Mouse (Mus musculus) CH12.LX (cell line): ENCODE measurements around the gene Prr12. TPM values are rescaled to one million over a fixed set of nuclear protein-coding genes. Genes with fewer than 3 reads are reported as not detected.

ENCODE experiments used
- DNase-seq: peaks from one replicate; pipeline ENCODE4 v3.0.0-alpha.2; 2013; ENCODE audit errors: extremely low read depth
- H3K27ac ChIP-seq: 2 replicates; pipeline ENCODE4 v1.5.1; 2012; ENCODE audit warnings: low read depth, mild to moderate bottlenecking, control low read depth, moderate library complexity; ENCODE audit not compliant: insufficient read depth
- H3K27me3 ChIP-seq: replicated peaks from 2 replicates; pipeline ENCODE3; 2012; ENCODE audit warnings: inconsistent platforms
- H3K36me3 ChIP-seq, 2 experiments: replicated peaks in 1 of 2; 2 replicates each; pipeline versions ENCODE3 to v1.6.1; 2012; ENCODE audit warnings: inconsistent platforms in 1 of 2, low read length in 1 of 2, mild to moderate bottlenecking in 1 of 2, mixed read lengths in 1 of 2, moderate library complexity in 1 of 2; ENCODE audit not compliant: control insufficient read depth in 1 of 2, insufficient read depth in 1 of 2
- H3K4me1 ChIP-seq, 2 experiments: 2 replicates each; pipeline ENCODE4 v1.6.1; 2012; ENCODE audit warnings: inconsistent platforms in 1 of 2, moderate library complexity in 1 of 2; ENCODE audit not compliant: insufficient read depth in 2 of 2, control insufficient read depth in 1 of 2
- H3K4me2 ChIP-seq: 2 replicates; pipeline ENCODE4 v1.6.1; 2012; ENCODE audit warnings: low read depth, mild to moderate bottlenecking, control low read depth; ENCODE audit not compliant: poor library complexity, insufficient read depth, severe bottlenecking
- H3K4me3 ChIP-seq, 3 experiments: fragments of 150-350 bp in 1 of 3; sonication (generic) in 1 of 3; replicated peaks in 1 of 3; 2 replicates each; pipeline versions ENCODE3 to v1.5.1; 2011 to 2012; ENCODE audit warnings: low read depth in 2 of 3, low read length in 2 of 3, mild to moderate bottlenecking in 2 of 3, moderate library complexity in 2 of 3, control low read depth in 1 of 3, improper control_type of control experiment in 1 of 3, inconsistent platforms in 1 of 3, mixed read lengths in 1 of 3; ENCODE audit not compliant: poor library complexity in 1 of 3
- H3K79me2 ChIP-seq: replicated peaks from 2 replicates; pipeline ENCODE4 v1.6.1; 2012; ENCODE audit warnings: mild to moderate bottlenecking, moderate library complexity; ENCODE audit not compliant: control insufficient read depth, poor library complexity, insufficient read depth, severe bottlenecking; ENCODE audit errors: extremely low read depth
- H3K9ac ChIP-seq: 2 replicates; pipeline ENCODE4 v1.6.1; 2012; ENCODE audit warnings: low read depth, mild to moderate bottlenecking, control low read depth, moderate library complexity; ENCODE audit not compliant: insufficient read depth
- H3K9me3 ChIP-seq: replicated peaks from 2 replicates; pipeline ENCODE3; 2012; ENCODE audit warnings: low read length, inconsistent platforms, mixed read lengths
- BHLHE40 ChIP-seq: IDR thresholded peaks from 2 replicates; pipeline ENCODE4 v1.6.1; 2011; ENCODE audit warnings: mild to moderate bottlenecking, low read depth, low read length, improper control_type of control experiment
- CHD1 ChIP-seq: IDR thresholded peaks from 2 replicates; pipeline ENCODE4 v1.6.1; 2012; ENCODE audit warnings: low read depth, low read length, improper control_type of control experiment, inconsistent platforms
- CHD2 ChIP-seq: IDR thresholded peaks from 2 replicates; pipeline ENCODE4 v1.6.1; 2011; ENCODE audit warnings: low read length, improper control_type of control experiment
- CTCF ChIP-seq, 2 experiments: IDR thresholded peaks in 1 of 2; conservative IDR thresholded peaks in 1 of 2; 2 replicates each; pipeline ENCODE4 v1.5.1; 2011 to 2012; ENCODE audit warnings: low read depth in 2 of 2, low read length in 2 of 2, improper control_type of control experiment in 1 of 2, inconsistent platforms in 1 of 2, mild to moderate bottlenecking in 1 of 2, moderate library complexity in 1 of 2
- EP300 ChIP-seq: IDR thresholded peaks from 2 replicates; pipeline ENCODE4 v1.6.1; 2011; ENCODE audit warnings: low read length, improper control_type of control experiment
- HCFC1 ChIP-seq: IDR thresholded peaks from 2 replicates; pipeline ENCODE4 v1.6.1; 2012; ENCODE audit warnings: low read depth, mild to moderate bottlenecking, inconsistent platforms, low read length, improper control_type of control experiment
- IRF4 ChIP-seq: IDR thresholded peaks from 2 replicates; pipeline ENCODE4 v1.6.1; 2014; ENCODE audit warnings: low read depth, mild to moderate bottlenecking, inconsistent platforms, low read length, improper control_type of control experiment
- JUND ChIP-seq: conservative IDR thresholded peaks from 2 replicates; pipeline ENCODE4 v1.6.1; 2011; ENCODE audit warnings: low read depth, low read length, improper control_type of control experiment
- KAT2A ChIP-seq: IDR thresholded peaks from 2 replicates; pipeline ENCODE4 v1.6.1; 2012; ENCODE audit warnings: low read length, improper control_type of control experiment, inconsistent platforms; ENCODE audit not compliant: insufficient replicate concordance
- MAFK ChIP-seq: IDR thresholded peaks from 2 replicates; pipeline ENCODE4 v1.6.1; 2011; ENCODE audit warnings: low read length, improper control_type of control experiment; ENCODE audit not compliant: insufficient replicate concordance
- MAX ChIP-seq: IDR thresholded peaks from 2 replicates; pipeline ENCODE4 v1.6.1; 2011; ENCODE audit warnings: low read length, improper control_type of control experiment
- MEF2A ChIP-seq: IDR thresholded peaks from 2 replicates; pipeline ENCODE4 v1.6.1; 2014; ENCODE audit warnings: low read depth, mild to moderate bottlenecking, inconsistent platforms, low read length, improper control_type of control experiment, borderline replicate concordance
- MXI1 ChIP-seq: IDR thresholded peaks from 2 replicates; pipeline ENCODE4 v1.6.1; 2011; ENCODE audit warnings: mild to moderate bottlenecking, low read depth, low read length, improper control_type of control experiment
- MYC ChIP-seq: IDR thresholded peaks from 2 replicates; pipeline ENCODE4 v1.6.1; 2011; ENCODE audit warnings: low read depth, mild to moderate bottlenecking, improper control_type of control experiment, low read length
- NRF1 ChIP-seq: IDR thresholded peaks from 2 replicates; pipeline ENCODE4 v1.6.1; 2014; ENCODE audit warnings: low read depth, mild to moderate bottlenecking, inconsistent platforms, low read length, improper control_type of control experiment, moderate library complexity
- PAX5 ChIP-seq: IDR thresholded peaks from 2 replicates; pipeline ENCODE4 v1.6.1; 2012; ENCODE audit warnings: low read length, inconsistent platforms, mixed read lengths
- POLR2AphosphoS2 ChIP-seq: IDR thresholded peaks from 2 replicates; pipeline ENCODE4 v1.6.1; 2011; ENCODE audit warnings: low read depth, low read length, improper control_type of control experiment
- RAD21 ChIP-seq: IDR thresholded peaks from 2 replicates; pipeline ENCODE4 v1.6.1; 2011; ENCODE audit warnings: low read depth, mild to moderate bottlenecking, low read length, improper control_type of control experiment, moderate library complexity
- RCOR1 ChIP-seq: conservative IDR thresholded peaks from 2 replicates; pipeline ENCODE4 v1.6.1; 2012; ENCODE audit warnings: low read depth, mild to moderate bottlenecking, inconsistent platforms, low read length, improper control_type of control experiment
- SIN3A ChIP-seq: IDR thresholded peaks from 2 replicates; pipeline ENCODE4 v1.6.1; 2012; ENCODE audit warnings: low read length, improper control_type of control experiment, inconsistent platforms
- SMC3 ChIP-seq: IDR thresholded peaks from 2 replicates; pipeline ENCODE4 v1.6.1; 2011; ENCODE audit warnings: low read depth, low read length, improper control_type of control experiment
- TBP ChIP-seq: conservative IDR thresholded peaks from 2 replicates; pipeline ENCODE4 v1.6.1; 2011; ENCODE audit warnings: low read depth, low read length, improper control_type of control experiment
- TCF12 ChIP-seq: IDR thresholded peaks from 2 replicates; pipeline ENCODE4 v1.6.1; 2014; ENCODE audit warnings: low read depth, mild to moderate bottlenecking, inconsistent platforms, low read length, improper control_type of control experiment
- UBTF ChIP-seq: IDR thresholded peaks from 2 replicates; pipeline ENCODE4 v1.6.1; 2012; ENCODE audit warnings: low read depth, mild to moderate bottlenecking, inconsistent platforms, low read length, improper control_type of control experiment, moderate library complexity
- USF1 ChIP-seq: IDR thresholded peaks from 2 replicates; pipeline ENCODE4 v1.6.1; 2014; ENCODE audit warnings: low read depth, mild to moderate bottlenecking, inconsistent platforms, low read length, improper control_type of control experiment
- USF2 ChIP-seq: conservative IDR thresholded peaks from 2 replicates; pipeline ENCODE4 v1.6.1; 2011; ENCODE audit warnings: low read depth, low read length, improper control_type of control experiment
- ZC3H11A ChIP-seq: IDR thresholded peaks from 2 replicates; pipeline ENCODE4 v1.6.1; 2012; ENCODE audit warnings: low read depth, mild to moderate bottlenecking, inconsistent platforms, low read length, improper control_type of control experiment
- ZKSCAN1 ChIP-seq: IDR thresholded peaks from 2 replicates; pipeline ENCODE4 v1.6.1; 2012; ENCODE audit warnings: low read depth, inconsistent platforms, low read length, improper control_type of control experiment, borderline replicate concordance
- ZMIZ1 ChIP-seq: IDR thresholded peaks from 2 replicates; pipeline ENCODE4 v1.6.1; 2012; ENCODE audit warnings: low read depth, mild to moderate bottlenecking, inconsistent platforms, low read length, improper control_type of control experiment
- dilution Hi-C: fragments of 300-500 bp; cut with MboI; formaldehyde crosslinking; loops from 2 replicates; pipeline ENCODE4 v1.14.3; 2020; ENCODE audit warnings: low sequenced_read_pairs; ENCODE audit not compliant: extremely low pct_unique_long_range_greater_than_20kb, extremely low pct_ligation_motif_present
- in situ Hi-C: fragments of 300-500 bp; cut with MboI; formaldehyde crosslinking; loops from 3 replicates; pipeline ENCODE4 v1.14.3; 2019; ENCODE audit warnings: low sequenced_read_pairs, low pct_ligation_motif_present, low pct_unique_long_range_greater_than_20kb, mixed read lengths
- polyA plus RNA-seq: library from polyadenylated mRNA; unstranded; fragments of >175 nt; gene quantifications from 2 replicates; pipeline ENCODE4 v1.2.1, GENCODE M21; 2012; ENCODE audit warnings: low read depth; ENCODE audit not compliant: insufficient read length
- total RNA-seq, 2 experiments: library from RNA; depleted of rRNA; stranded (reverse); fragments of 300-350 nt in 1 of 2; fragments of >200 nt in 1 of 2; gene quantifications; 2 replicates each; pipeline ENCODE4 v1.2.3; 2012 to 2014

Gene Prr12
- total and polyA plus RNA-seq, 3 experiments: 1.2 to 20.5 (median 6.5) TPM

GRCm38 (mm10) chr7:44997940-44998428 is 54.7 kb downstream of the Prr12 start:
- peak overlapping the region; percentile 88 for H3K4me2 ChIP-seq
- dilution Hi-C loops (no loop called here), in situ Hi-C loops (no loop called here)
- peaks cover 43 to 66% of the 10 kb centered on the region in 2 experiments for H3K36me3 ChIP-seq
- peak; percentile 50 for DNase-seq
- peaks cover 23% of the 10 kb centered on the region for H3K79me2 ChIP-seq
- H3K4me3 ChIP-seq: peak overlapping the region; percentile 67 to 96 (median 93)
- no peak for TF ChIP-seq RAD21
- peak; percentile 74; the same call in 1 of the 2 replicates for TF ChIP-seq SIN3A
- TF ChIP-seq NRF1: no peak; the same call in 1 of the 2 replicates
- peak; percentile 60 for TF ChIP-seq MXI1
- peak; percentile 21; the same call in 1 of the 2 replicates for TF ChIP-seq UBTF
- TF ChIP-seq MAX: peak; percentile 65
- TF ChIP-seq SMC3: no peak
- TF ChIP-seq KAT2A: 0 out of 2 replicates have a peak, but pooled peaks have one; percentile 12
- TF ChIP-seq TCF12: no peak
- TF ChIP-seq ZKSCAN1: no peak
- TF ChIP-seq MAFK: no peak
- TF ChIP-seq CHD1: 0 out of 2 replicates have a peak, but pooled peaks have one; percentile 51
- TF ChIP-seq RCOR1: peak; percentile 58; the same call in 1 of the 2 replicates
- TF ChIP-seq EP300: no peak
- TF ChIP-seq POLR2AphosphoS2: peak; percentile 71; the same call in 1 of the 2 replicates
- peak overlapping the region; percentile 82 for H3K27ac ChIP-seq
- no peaks in the 10 kb centered on the region for H3K27me3 ChIP-seq
- no peaks in the 10 kb centered on the region for H3K9me3 ChIP-seq
- peak overlapping the region; percentile 76 for H3K9ac ChIP-seq
- H3K4me1 ChIP-seq: peaks cover 3 to 28% of the 10 kb centered on the region in 2 experiments; a peak in 3 of 4 replicates

DNA sequence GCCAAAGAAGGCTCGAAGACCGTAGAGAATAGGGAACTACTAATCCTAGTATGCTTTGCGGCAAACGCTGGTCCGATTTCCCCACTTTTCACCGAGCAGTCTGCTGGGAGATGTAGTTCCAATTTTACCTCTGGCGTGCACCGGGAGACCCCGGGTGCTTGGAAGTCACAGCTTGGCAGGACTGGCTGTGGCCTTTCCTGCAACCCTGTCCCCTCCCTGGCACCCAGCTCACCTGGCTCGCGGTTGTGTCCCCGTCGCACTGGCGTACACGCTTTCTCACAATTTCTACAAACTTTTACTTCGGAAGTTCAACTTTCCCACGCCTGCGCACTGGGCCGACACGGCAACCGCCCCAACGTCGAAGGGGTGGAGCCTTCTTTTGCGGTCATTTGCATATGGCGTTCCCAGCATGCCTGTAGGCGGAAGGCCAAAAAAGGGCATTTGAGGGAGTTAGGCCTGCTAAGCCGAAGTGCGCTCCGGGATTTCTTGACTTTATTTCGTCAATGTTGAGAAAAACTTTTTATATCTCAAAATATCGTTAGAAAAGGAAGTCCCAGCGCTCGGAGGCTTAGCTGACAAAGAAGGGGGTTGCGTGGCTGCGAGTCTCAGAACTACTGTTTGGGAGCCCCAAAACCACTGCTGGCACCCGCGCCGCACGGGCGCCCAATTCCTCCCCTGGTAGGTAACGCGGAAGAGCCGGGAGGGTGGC is 55.3 kb downstream of the Prr12 start, which contains the start of gene Irf3:
TSS of gene Irf3 (plus strand) at position 418 of the 709 bp plus-strand sequence.
- Histone ChIP-seq H3K4me2 (peak within 1 kb of the TSS; percentile 88), H3K4me3 (peak within 1 kb of the TSS; percentile 67 to 96 (median 93)), H3K27me3 (no peaks in the 10 kb centered on the region), H3K36me3 (peaks cover 47 to 66% of the 10 kb centered on the region in 2 experiments), H3K79me2 (peaks cover 23% of the 10 kb centered on the region), H3K27ac (peak within 1 kb of the TSS; percentile 82), H3K9ac (peak within 1 kb of the TSS; percentile 76), H3K4me1 (peaks cover 3 to 28% of the 10 kb centered on the region in 2 experiments; a peak in 3 of 4 replicates), H3K9me3 (no peaks in the 10 kb centered on the region)
- dilution Hi-C loops (no loop called here), in situ Hi-C loops (no loop called here)
- peak; percentile 97 for DNase-seq
- peak; percentile 85 for TF ChIP-seq SIN3A
- peak; percentile 67; the same call in 1 of the 2 replicates for TF ChIP-seq TBP
- TF ChIP-seq EP300: no peak
- no peak for TF ChIP-seq MAFK
- TF ChIP-seq CHD2: no peak
- peak; percentile 96 for TF ChIP-seq NRF1
- no peak for TF ChIP-seq CTCF (conservative IDR thresholded peaks at IDR 0.05 in 1 of 2, IDR thresholded peaks at IDR 0.05 in 1 of 2; ENCODE audit: low read depth in 2 of 2, low read length in 2 of 2)
- TF ChIP-seq POLR2AphosphoS2: no peak; the same call in 1 of the 2 replicates
- TF ChIP-seq ZC3H11A: no peak
- TF ChIP-seq MEF2A: no peak
- TF ChIP-seq BHLHE40: peak; percentile 86
- no peak for TF ChIP-seq SMC3
- peak; percentile 93 for TF ChIP-seq HCFC1
- no peak for TF ChIP-seq USF1
- TF ChIP-seq MAX: no peak
- TF ChIP-seq USF2: no peak
- no peak for TF ChIP-seq PAX5
- TF ChIP-seq MYC: no peak
- no peak for TF ChIP-seq RAD21
- TF ChIP-seq CHD1: no peak
- TF ChIP-seq ZMIZ1: peak; percentile 48; the same call in 1 of the 2 replicates
- 0 out of 2 replicates have a peak, but pooled peaks have one; percentile 22 for TF ChIP-seq IRF4
- no peak for TF ChIP-seq JUND
- TF ChIP-seq MXI1: peak; percentile 88
